Mouse (Mus musculus) layer of hippocampus, postnatal 10 days (tissue): ENCODE data around the gene Ces4a. TPM values are rescaled to one million over a fixed set of nuclear protein-coding genes. Genes with fewer than 3 reads are reported as not detected.
"Not testable (repeated sequence)": the region's sequence is repeated elsewhere in the genome, so short reads cannot be mapped to it uniquely, and the experiment has no call there.

ENCODE experiments used
- DNase-seq, 2 experiments: peaks; one replicate each; pipeline ENCODE4 v3.0.0; 2021; ENCODE audit warnings: low spot score in 2 of 2
- total RNA-seq, 2 experiments: library from RNA; stranded (reverse); gene quantifications; 2 replicates each; pipeline ENCODE4 v1.2.3; 2021

The Ces4a gene
- total RNA-seq, 2 experiments from 2014 or later: not detected

DNA sequence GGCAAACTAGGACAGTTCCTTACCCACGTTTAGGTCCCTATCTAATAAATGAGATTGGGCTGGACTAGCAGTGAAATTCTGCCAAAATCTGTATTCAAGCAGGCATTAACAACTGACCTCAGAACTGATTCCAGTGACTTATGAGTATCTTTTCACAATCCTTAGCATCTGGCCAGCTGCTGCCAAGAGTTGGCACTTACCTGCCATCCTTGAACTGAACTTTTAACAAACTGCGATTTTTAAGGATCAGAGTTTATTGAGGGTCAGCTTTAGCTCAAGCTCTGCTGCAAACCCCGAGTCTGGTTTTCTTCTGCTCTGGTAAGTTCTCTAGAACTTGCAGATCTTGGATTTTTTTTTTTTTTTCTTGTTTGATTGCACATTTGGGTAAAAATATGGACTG lies 38.0 kb downstream of the Ces4a start:
- DNase-seq: no peak

DNA sequence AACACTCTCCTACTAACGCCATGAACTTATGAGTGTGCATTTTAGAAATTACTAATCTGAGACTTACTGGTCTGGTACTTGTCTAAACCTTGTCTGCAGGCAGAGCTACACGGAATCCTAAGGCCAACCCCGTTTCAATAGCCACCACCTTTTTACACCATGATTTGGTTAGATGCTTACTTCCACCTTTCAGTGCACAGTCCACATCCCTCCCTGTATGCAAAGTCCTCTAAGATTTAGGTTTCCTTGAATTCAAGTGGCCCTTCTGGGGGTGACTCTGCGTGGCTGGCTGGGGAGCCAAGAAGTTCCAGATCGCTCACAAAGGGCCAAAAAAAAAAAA lies 38.4 kb downstream of the Ces4a start:
- DNase-seq: no peak

DNA sequence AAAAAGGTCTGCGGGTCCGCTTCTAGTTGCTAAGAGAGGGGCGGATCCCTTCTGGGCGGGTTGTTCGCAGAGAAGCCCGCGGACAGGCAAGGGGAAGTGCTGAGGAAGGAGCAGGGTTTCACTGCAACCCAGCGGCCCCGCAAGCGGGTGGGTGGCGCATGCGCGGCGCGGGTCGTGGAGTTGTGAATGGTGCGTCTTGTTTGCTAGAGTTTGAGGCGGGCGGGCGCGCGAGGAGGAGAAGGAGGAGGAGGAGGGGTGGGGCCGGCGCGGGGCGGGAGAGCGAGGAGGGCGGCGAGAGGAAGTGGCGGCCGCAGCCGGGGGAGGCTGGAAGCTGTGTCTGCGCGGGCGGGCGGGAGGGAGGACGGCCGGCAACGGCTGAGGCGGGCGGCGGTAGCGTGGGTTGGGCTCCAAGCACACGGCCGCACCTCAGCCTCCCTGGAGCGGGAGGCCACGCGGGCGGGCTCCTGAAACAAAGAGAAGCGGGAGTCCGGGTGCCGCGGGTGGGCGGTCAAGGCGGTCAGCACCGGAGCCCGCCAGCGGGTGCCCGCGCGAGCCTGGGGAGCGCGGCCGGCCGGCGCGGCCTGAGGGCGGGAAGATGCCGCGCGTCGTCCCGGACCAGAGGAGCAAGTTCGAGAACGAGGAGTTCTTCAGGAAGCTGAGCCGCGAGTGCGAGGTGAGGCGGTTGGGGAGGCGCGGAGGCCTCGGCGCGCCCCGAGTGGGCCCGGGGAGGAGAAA lies 38.9 kb downstream of the Ces4a start, which contains the start of gene Cbfb:
Gene Cbfb (plus strand): TSS at position 294 of the 735 bp plus-strand sequence.
- peak; percentile 89 to 95 for DNase-seq

DNA sequence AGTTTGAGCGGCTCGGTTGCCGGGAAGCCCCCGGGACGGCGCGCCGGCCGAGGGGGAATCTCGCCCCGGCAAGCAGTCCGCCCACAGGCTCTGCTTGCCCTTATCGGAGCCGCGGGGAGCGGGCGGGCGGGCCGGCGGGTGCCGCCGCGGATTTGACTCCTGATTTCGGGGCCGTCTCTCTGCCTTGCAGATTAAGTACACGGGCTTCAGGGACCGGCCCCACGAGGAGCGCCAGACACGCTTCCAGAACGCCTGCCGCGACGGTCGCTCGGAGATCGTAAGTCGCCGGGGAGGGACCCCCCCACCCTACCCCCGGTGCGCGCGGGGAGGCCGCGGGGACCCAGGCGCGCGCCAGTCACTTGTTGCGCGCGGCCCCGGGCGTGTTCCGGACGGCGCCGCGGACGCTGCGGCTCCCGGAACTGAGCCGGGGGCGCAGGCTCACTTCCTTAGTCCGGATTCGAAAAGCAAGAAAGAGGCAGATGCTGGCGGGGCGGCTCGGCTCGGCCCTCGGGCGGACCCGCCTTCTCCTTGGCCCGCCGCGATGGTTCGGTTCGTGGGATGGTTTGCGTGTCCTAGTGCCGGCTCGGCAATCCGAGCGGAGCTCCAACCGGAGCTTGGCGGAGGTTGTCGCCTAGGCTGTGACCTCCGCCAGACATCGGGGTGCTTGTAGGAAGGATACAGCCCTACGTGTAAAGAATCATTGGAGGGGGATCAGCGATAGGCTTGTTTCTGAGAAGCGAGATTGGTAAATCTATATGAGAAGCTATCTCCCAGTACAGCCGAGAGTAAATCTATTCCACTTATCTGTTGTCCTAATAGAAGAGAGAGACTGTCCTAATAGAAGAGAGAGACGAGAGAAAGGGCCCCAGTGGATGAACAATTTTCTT lies 39.8 kb downstream of the Ces4a start:
- peak; percentile 57 to 66 for DNase-seq

DNA sequence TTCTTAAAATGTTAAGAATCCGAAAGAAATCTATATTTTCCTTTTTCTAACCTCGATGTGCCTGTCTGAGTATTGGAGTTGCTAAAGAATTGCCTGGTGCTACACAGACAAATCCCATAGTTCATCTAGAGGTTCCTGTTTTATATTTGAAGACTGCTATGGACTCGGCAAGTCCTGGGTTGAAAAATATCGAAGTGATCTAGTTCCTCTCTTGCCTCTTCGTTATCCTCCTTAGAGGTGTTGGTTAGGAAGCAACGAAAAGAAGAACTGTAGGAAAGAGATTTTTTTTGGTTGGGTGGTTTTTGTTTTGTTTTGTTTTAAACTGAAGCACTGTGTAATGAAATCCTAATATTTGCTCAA lies 40.4 kb downstream of the Ces4a start:
- DNase-seq: no peak

DNA sequence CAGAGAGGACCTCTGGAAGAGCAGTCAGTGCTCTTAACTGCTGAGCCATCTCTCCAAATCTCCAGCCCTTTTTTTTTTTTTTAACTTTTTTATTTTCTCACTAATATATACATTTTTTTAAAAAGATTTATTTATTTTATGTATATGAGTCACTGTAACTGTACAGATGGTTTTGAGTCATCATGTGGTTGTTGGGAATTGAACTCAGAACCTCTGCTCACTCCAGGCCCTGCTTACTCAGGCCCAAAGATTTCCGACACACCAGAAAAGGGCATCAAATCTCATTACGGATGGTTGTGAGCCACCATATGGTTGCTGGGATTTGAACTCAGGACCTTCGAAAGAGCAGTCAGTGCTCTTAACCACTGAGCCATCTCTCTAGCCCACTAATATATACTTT lies 43.7 kb downstream of the Ces4a start:
- DNase-seq: not testable (repeated sequence)

DNA sequence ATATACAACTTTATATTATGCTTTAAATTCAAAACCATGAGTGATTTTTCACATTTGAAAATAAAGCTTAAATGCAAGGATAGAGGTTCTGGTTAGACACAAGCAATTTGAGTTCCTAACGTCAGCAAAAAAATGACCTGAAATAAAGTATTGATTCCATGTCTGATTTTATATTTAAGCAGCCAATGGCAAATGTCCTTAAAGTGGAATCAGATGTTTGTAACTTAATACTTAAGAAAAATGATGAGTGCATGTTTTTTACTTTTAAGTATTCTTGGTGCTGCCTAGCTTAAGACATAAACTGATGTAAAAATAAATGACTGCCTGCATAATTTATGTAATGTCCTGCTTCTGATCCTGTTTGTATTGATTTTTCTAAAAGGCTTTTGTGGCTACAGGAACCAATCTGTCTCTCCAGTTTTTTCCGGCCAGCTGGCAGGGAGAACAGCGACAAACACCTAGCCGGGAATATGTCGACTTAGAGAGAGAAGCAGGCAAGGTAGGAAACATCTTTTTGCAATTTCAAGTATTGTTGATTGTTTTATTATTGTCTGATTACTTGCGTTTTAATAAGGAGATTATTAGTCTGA lies 46.7 kb downstream of the Ces4a start:
- no peak for DNase-seq

DNA sequence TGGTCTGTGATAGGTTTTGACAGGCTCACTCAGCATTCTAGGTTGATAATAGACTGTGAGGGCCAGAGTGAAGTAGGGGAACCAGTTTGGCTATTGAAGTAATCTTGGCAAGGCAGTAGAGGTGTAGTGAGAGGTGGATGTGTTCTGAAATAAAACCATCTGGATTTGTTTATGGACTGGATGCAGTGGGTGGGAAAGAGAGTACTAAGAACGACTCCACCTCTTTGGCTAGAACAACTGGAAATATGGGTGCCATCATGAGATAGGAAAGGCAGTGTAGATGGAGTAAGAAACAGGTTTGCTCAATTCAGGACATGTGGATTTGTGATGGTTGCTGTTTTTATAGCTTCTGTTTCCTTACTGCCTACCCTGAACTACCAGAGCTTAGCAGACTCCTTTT lies 50.6 kb downstream of the Ces4a start:
- no peak for DNase-seq

DNA sequence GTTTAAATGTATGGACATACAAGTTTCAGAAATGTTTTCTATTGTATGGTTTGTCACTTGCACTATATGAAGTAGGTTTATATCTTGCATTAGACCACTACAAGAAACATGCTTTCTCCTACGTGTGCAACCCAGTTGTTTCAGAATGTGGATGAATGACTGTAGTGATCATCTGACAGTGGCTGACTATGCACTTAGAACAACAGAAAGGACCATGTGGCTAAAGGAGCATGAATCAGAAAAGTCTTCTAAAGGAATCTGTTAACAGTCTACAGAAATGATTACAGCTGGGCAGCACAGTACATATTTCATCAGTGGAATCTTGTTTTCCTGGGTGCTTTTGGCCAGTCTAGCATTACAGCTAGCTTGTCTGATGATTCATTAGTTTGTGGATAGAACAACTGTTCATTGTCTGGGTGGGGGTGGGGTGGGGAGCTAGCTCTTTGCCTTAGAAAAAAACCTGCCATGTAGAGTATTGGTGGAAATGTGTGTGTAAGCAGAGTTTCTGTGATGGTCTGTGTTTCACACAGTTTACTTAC lies 54.9 kb downstream of the Ces4a start:
- no peak for DNase-seq

DNA sequence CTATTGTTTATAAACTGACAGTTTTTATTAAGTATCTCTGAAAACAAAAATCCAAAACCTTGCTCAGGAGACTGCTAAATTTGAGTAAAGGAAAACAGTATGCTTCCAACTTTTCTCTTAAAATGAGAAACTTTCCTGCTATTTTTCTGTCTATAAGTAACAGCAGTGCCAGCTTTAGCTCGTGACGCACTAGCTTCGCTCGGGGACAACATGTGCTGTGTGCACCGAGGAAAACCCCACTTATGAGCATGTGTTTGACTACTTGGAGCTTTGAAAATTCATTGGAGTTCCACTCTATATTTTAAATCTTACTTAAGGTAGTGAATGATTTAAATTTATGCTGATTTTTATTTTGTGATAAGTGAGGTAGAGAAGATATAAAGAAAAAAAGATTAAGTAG lies 60.6 kb downstream of the Ces4a start:
- no peak for DNase-seq

Other genes with a start within 250 kb of the Ces4a start
- gene Ces2e, start 205.5 kb upstream of the Ces4a start, total RNA-seq: under 1 TPM in 1 of 2 experiments, not detected in 1; 0.16 TPM
- gene Ces2f, start 184.4 kb upstream of the Ces4a start, total RNA-seq: not detected
- under 1 TPM; 0.16 to 0.21 TPM for gene Ces2g, start 170.1 kb upstream of the Ces4a start, total RNA-seq
- gene Ces2h, start 130.9 kb upstream of the Ces4a start, total RNA-seq: not detected
- not detected for gene Ces3a, start 83.2 kb upstream of the Ces4a start, total RNA-seq
- gene Ces3b, start 48.0 kb upstream of the Ces4a start, total RNA-seq: not detected
- 10 to 100 TPM; 32.1 to 35.7 TPM for gene Cbfb, start 38.9 kb downstream of the Ces4a start, total RNA-seq
- gene D230025D16Rik, start 93.3 kb downstream of the Ces4a start, total RNA-seq: 10 to 100 TPM; 24.5 to 26.6 TPM
- gene B3gnt9, start 123.4 kb downstream of the Ces4a start, total RNA-seq: 1 to 10 TPM; 3.4 to 4.2 TPM
- 1 to 10 TPM; 6.5 to 8.9 TPM for gene Tradd, start 132.8 kb downstream of the Ces4a start, total RNA-seq
- gene Fbxl8, start 132.8 kb downstream of the Ces4a start, total RNA-seq: under 1 TPM; 0.45 to 0.87 TPM
- under 1 TPM; 0.57 to 0.83 TPM for gene Hsf4, start 138.0 kb downstream of the Ces4a start, total RNA-seq
- gene Nol3, start 144.3 kb downstream of the Ces4a start, total RNA-seq: 1 to 10 TPM; 3.6 to 3.7 TPM
- 10 to 100 TPM; 60.0 to 60.5 TPM for gene 4931428F04Rik, start 158.1 kb downstream of the Ces4a start, total RNA-seq
- 1 to 10 TPM; 3.7 to 5.9 TPM for gene Exoc3l, start 164.3 kb downstream of the Ces4a start, total RNA-seq
- 10 to 100 TPM; 31.9 to 33.5 TPM for gene E2f4, start 165.9 kb downstream of the Ces4a start, total RNA-seq
- gene Elmo3, start 173.8 kb downstream of the Ces4a start, total RNA-seq: 1 to 10 TPM; 1.2 to 2.0 TPM
- 1 to 10 TPM; 4.9 to 6.7 TPM for gene Lrrc29, start 194.5 kb downstream of the Ces4a start, total RNA-seq
- gene Tmem208, start 194.6 kb downstream of the Ces4a start, total RNA-seq: 10 to 100 TPM; 43.4 to 46.6 TPM
- gene Fhod1, start 216.2 kb downstream of the Ces4a start, total RNA-seq: 1 to 10 TPM; 3.3 to 3.6 TPM
- gene Slc9a5, start 217.0 kb downstream of the Ces4a start, total RNA-seq: 10 to 100 TPM; 11.6 to 13.6 TPM
- gene Plekhg4, start 241.5 kb downstream of the Ces4a start, total RNA-seq: 1 to 10 TPM; 1.8 to 1.9 TPM